Comparison of ENCODE assay signal across 9 mouse cellular contexts in the genomic region with DNA sequence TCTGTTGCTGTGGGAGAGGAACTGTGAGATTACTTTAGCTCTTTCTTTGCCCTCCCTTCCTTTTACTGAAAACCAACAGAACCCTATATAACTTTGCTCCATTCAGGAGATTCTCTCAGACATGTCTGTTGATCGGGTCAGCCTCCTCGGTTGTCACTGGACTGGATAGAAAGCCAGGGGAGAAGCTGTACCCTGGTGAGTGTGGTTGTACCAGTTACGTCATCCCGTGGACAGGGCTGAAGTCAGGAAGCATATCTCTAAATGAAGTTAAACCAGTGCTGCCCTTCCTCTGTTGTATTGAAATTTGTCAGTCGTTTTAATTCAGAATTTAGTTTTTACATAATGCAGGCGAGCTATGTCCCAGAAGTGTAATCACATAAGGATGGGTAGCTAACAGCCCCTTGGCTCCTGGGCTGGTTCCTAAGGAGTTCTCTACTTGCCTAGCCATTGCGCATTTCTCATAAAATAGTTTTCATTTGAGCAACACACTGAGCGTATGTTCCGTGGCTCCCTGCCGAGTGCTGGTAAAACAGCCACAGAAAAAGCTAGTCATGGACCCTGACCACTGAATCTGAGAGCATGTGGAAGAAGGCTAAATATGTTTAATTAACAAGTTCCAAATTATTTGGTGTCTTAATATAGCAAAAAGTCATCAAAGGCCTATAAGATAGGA.
DNase-seq lines count a peak whose midpoint lies in the region; ATAC-seq and TF ChIP-seq lines count a peak whose summit lies in the region.
"Had no signal": no experiment of that assay in that cellular context is flagged by ENCODE, and none has a peak within 500 bp of the region (broad histone marks: within the 10 kb centered on the region; RNA-seq: fewer than 3 reads in every experiment).

No protein-coding gene starts in this region.

- H3K36me3 ChIP-seq in kidney, postnatal 0 days (ENCODE audit: insufficient read depth, low read length), result no peaks in the 10 kb centered on the region
- no peaks in the 10 kb centered on the region; the same call in 1 of the 2 replicates for H3K36me3 ChIP-seq in kidney, embryonic 14.5 days (ENCODE audit: control insufficient read depth, insufficient read depth, low read length)
- peaks cover 0 to 16% of the 10 kb centered on the region in 2 experiments for H3K36me3 ChIP-seq in CH12.LX (replicated peaks in 1 of 2; ENCODE audit: control insufficient read depth in 1 of 2, insufficient read depth in 1 of 2, low read length in 1 of 2)
- H3K36me3 ChIP-seq in hindbrain, embryonic 16.5 days (ENCODE audit: control insufficient read depth, insufficient read depth, low read length), result no peaks in the 10 kb centered on the region

- H3K9me3 ChIP-seq in kidney, postnatal 0 days (replicated peaks; ENCODE audit: low read length), result no peaks in the 10 kb centered on the region
- no peaks in the 10 kb centered on the region for H3K9me3 ChIP-seq in kidney, embryonic 14.5 days (ENCODE audit: control insufficient read depth, low read length)
- no peaks in the 10 kb centered on the region for H3K9me3 ChIP-seq in CH12.LX (replicated peaks; ENCODE audit: low read length)
- no peaks in the 10 kb centered on the region for H3K9me3 ChIP-seq in hindbrain, embryonic 16.5 days (ENCODE audit: control insufficient read depth, low read length)

- DNase-seq in cerebellum, adult 18-20 months, result peak; percentile 30 to 44
- DNase-seq in kidney, postnatal 0 days (ENCODE audit: low spot score), result no peak
- DNase-seq in CH12.LX (ENCODE audit: extremely low read depth), result no peak
- no peak for DNase-seq in B cell, adult 2 months
- no peak for DNase-seq in left cerebral cortex, adult 8-10 months (ENCODE audit: low spot score in 2 of 2)
- DNase-seq: gastrocnemius, postnatal 10 days had no signal

- ATAC-seq in cerebellum, adult (ENCODE audit: insufficient number of reproducible peaks, low FRiP score, low TSS enrichment), result no peak
- no peak for ATAC-seq in kidney, postnatal 0 days (replicated peaks; ENCODE audit: low FRiP score, low read depth)
- no peak for ATAC-seq in kidney, embryonic 14.5 days (ENCODE audit: low FRiP score, low TSS enrichment)
- ATAC-seq in hindbrain, embryonic 16.5 days, result peak; percentile 28

- dilution Hi-C loops in CH12.LX (cut with MboI; ENCODE audit: extremely low pct_ligation_motif_present, extremely low pct_unique_long_range_greater_than_20kb, low sequenced_read_pairs), result no loop called here

- H3K4me1 ChIP-seq in kidney, postnatal 0 days (replicated peaks; ENCODE audit: insufficient read depth, low read length), result peaks cover 21% of the 10 kb centered on the region; the same call in 1 of the 2 replicates
- peaks cover 35% of the 10 kb centered on the region for H3K4me1 ChIP-seq in kidney, embryonic 14.5 days (ENCODE audit: control insufficient read depth, insufficient read depth, low read length)
- peaks cover 10 to 78% of the 10 kb centered on the region in 2 experiments; a peak in 3 of 4 replicates for H3K4me1 ChIP-seq in CH12.LX (ENCODE audit: control insufficient read depth in 1 of 2, insufficient read depth in 2 of 2)
- H3K4me1 ChIP-seq in hindbrain, embryonic 16.5 days (ENCODE audit: control insufficient read depth, insufficient read depth, low read depth, low read length), result peaks cover 24% of the 10 kb centered on the region

- TF ChIP-seq CTCF in kidney, postnatal 0 days (IDR thresholded peaks at IDR 0.05; ENCODE audit: low read depth), result no peak
- no peak for TF ChIP-seq CTCF in CH12.LX (conservative IDR thresholded peaks at IDR 0.05 in 1 of 2, IDR thresholded peaks at IDR 0.05 in 1 of 2; ENCODE audit: low read depth in 2 of 2, low read length in 2 of 2)

- H3K9ac ChIP-seq in kidney, postnatal 0 days (ENCODE audit: low read depth, low read length), result no peak overlapping the region
- H3K9ac ChIP-seq in kidney, embryonic 14.5 days (ENCODE audit: low read depth, low read length), result no peak overlapping the region
- H3K9ac ChIP-seq in CH12.LX (ENCODE audit: insufficient read depth, low read depth), result peak overlapping the region; percentile 40
- no peak overlapping the region for H3K9ac ChIP-seq in hindbrain, embryonic 16.5 days (ENCODE audit: low read depth, low read length)

- TF ChIP-seq POLR2A in CH12.LX (IDR thresholded peaks at IDR 0.05; ENCODE audit: low read depth, low read length), result no peak

- no peaks in the 10 kb centered on the region for H3K27me3 ChIP-seq in kidney, postnatal 0 days (ENCODE audit: insufficient read depth, low read length)
- H3K27me3 ChIP-seq in kidney, embryonic 14.5 days (ENCODE audit: control insufficient read depth, insufficient read depth, low read length), result no peaks in the 10 kb centered on the region
- no peaks in the 10 kb centered on the region for H3K27me3 ChIP-seq in CH12.LX (replicated peaks)
- H3K27me3 ChIP-seq in hindbrain, embryonic 16.5 days (replicated peaks; ENCODE audit: control insufficient read depth, insufficient read depth, low read length), result no peaks in the 10 kb centered on the region

- no peak for TF ChIP-seq EP300 in CH12.LX (IDR thresholded peaks at IDR 0.05; ENCODE audit: low read length)

- TF ChIP-seq RAD21 in CH12.LX (IDR thresholded peaks at IDR 0.05; ENCODE audit: low read depth, low read length), result no peak

- in situ Hi-C loops in CH12.LX (cut with MboI; ENCODE audit: low pct_ligation_motif_present, low pct_unique_long_range_greater_than_20kb, low sequenced_read_pairs), result loop anchor here (10.0 to 25.0 kb wide), 3 partner anchors 63 to 265 kb away; partner anchors contain the start of gene Gnaq

- no peak overlapping the region for H3K4me3 ChIP-seq in kidney, postnatal 0 days (replicated peaks; ENCODE audit: low read depth, low read length)
- H3K4me3 ChIP-seq in kidney, embryonic 14.5 days (ENCODE audit: low read length), result no peak overlapping the region
- no peak overlapping the region for H3K4me3 ChIP-seq in CH12.LX (replicated peaks in 1 of 3; ENCODE audit: low read depth in 2 of 3, low read length in 2 of 3, poor library complexity in 1 of 3)
- no peak overlapping the region for H3K4me3 ChIP-seq in hindbrain, embryonic 16.5 days (ENCODE audit: low read length)

- 0 out of 2 replicates have a peak overlapping the region, but pooled peaks have one; percentile 6 for H3K27ac ChIP-seq in kidney, postnatal 0 days
- no peak overlapping the region; the same call in 1 of the 2 replicates for H3K27ac ChIP-seq in kidney, embryonic 14.5 days (ENCODE audit: low read depth, low read length)
- peak overlapping the region; percentile 70 for H3K27ac ChIP-seq in CH12.LX (ENCODE audit: insufficient read depth, low read depth)
- H3K27ac ChIP-seq in hindbrain, embryonic 16.5 days (ENCODE audit: low read depth, low read length), result no peak overlapping the region

- 0 out of 2 replicates have a peak, but pooled peaks cover 3% of the 10 kb centered on the region for H3K79me2 ChIP-seq in CH12.LX (replicated peaks; ENCODE audit: control insufficient read depth, extremely low read depth, insufficient read depth, poor library complexity, severe bottlenecking)

- no peak overlapping the region for H3K4me2 ChIP-seq in kidney, postnatal 0 days (ENCODE audit: low read length)
- no peak overlapping the region for H3K4me2 ChIP-seq in kidney, embryonic 14.5 days (replicated peaks; ENCODE audit: low read depth, low read length)
- H3K4me2 ChIP-seq in CH12.LX (ENCODE audit: insufficient read depth, low read depth, poor library complexity, severe bottlenecking), result peak overlapping the region; percentile 93
- no peak overlapping the region for H3K4me2 ChIP-seq in hindbrain, embryonic 16.5 days (ENCODE audit: low read length)

- 77% methylated on average over 10 of the region's 10 CpGs for WGBS in kidney, postnatal 0 days
- WGBS in kidney, embryonic 14.5 days, result 82% methylated on average over 10 of the region's 10 CpGs
- WGBS in hindbrain, embryonic 16.5 days, result 62% methylated on average over 10 of the region's 10 CpGs

TF ChIP-seq in CH12.LX, 34 proteins besides CTCF, POLR2A, EP300 and RAD21:
- TF ChIP-seq MAX (IDR thresholded peaks at IDR 0.05; ENCODE audit: low read length), result no peak
- no peak for TF ChIP-seq UBTF (IDR thresholded peaks at IDR 0.05; ENCODE audit: low read depth, low read length)
- no peak for TF ChIP-seq USF1 (IDR thresholded peaks at IDR 0.05; ENCODE audit: low read depth, low read length)
- no peak for TF ChIP-seq KAT2A (IDR thresholded peaks at IDR 0.05; ENCODE audit: insufficient replicate concordance, low read length)
- TF ChIP-seq MAFK (IDR thresholded peaks at IDR 0.05; ENCODE audit: insufficient replicate concordance, low read length), result no peak
- no peak for TF ChIP-seq NRF1 (IDR thresholded peaks at IDR 0.05; ENCODE audit: low read depth, low read length)
- no peak for TF ChIP-seq POLR2AphosphoS2 (IDR thresholded peaks at IDR 0.05; ENCODE audit: low read depth, low read length)
TF ChIP-seq in CH12.LX: peak in this region for 0.

Comparison
In these comparisons a context has a peak if more than half of its experiments do, and no peak if none do; other contexts are left out.
1. H3K27ac ChIP-seq: peak in kidney, postnatal 0 days (single experiment) and CH12.LX (single experiment); none in kidney, embryonic 14.5 days (single experiment) and hindbrain, embryonic 16.5 days (single experiment).
2. DNase-seq: peak in cerebellum, adult 18-20 months (2 of 2); none in kidney, postnatal 0 days (single experiment), CH12.LX (single experiment), B cell, adult 2 months (0 of 2) and left cerebral cortex, adult 8-10 months (0 of 2).